Mouse (Mus musculus) limb, embryonic 14.5 days (tissue): Measurements from ENCODE around the gene Chd9. TPM values are rescaled to one million over a fixed set of nuclear protein-coding genes. Genes with fewer than 3 reads are reported as not detected.

Experiments
- ATAC-seq: fragments of 200-750 bp; cut with Nextera tagmentation; 2 replicates; pipeline ENCODE4 v1.8.0; 2017; ENCODE audit warnings: low read depth, moderate number of reproducible peaks, moderate TSS enrichment; ENCODE audit not compliant: low FRiP score
- DNase-seq: peaks from one replicate; pipeline ENCODE4 v3.0.0-alpha.2; 2015; ENCODE audit warnings: low spot score
- H3K27ac ChIP-seq: fragments of 300-500 bp; sonication (generic); replicated peaks from 2 replicates; pipeline ENCODE4 v1.5.1; 2014; ENCODE audit warnings: low read depth, mild to moderate bottlenecking, low read length, moderate library complexity, mixed read lengths
- H3K27me3 ChIP-seq: fragments of 300-500 bp; sonication (generic); 2 replicates; pipeline ENCODE4 v1.6.1; 2014; ENCODE audit warnings: low read length, mixed read lengths; ENCODE audit not compliant: control insufficient read depth, insufficient read depth
- H3K36me3 ChIP-seq: fragments of 300-500 bp; sonication (generic); 2 replicates; pipeline ENCODE4 v1.6.1; 2014; ENCODE audit warnings: mild to moderate bottlenecking, low read length, moderate library complexity, mixed read lengths; ENCODE audit not compliant: control insufficient read depth, insufficient read depth
- H3K4me1 ChIP-seq: fragments of 300-500 bp; sonication (generic); 2 replicates; pipeline ENCODE4 v1.6.1; 2014; ENCODE audit warnings: antibody characterized with exemption, low read length, mixed read lengths; ENCODE audit not compliant: control insufficient read depth, insufficient read depth
- H3K4me2 ChIP-seq: fragments of 300-500 bp; sonication (generic); replicated peaks from 2 replicates; pipeline ENCODE4 v1.6.1; 2014; ENCODE audit warnings: low read depth, mild to moderate bottlenecking, low read length, moderate library complexity; ENCODE audit not compliant: severe bottlenecking
- H3K4me3 ChIP-seq: fragments of 300-500 bp; sonication (generic); replicated peaks from 2 replicates; pipeline ENCODE4 v1.5.1; 2014; ENCODE audit warnings: low read length
- H3K9ac ChIP-seq: fragments of 300-500 bp; sonication (generic); 2 replicates; pipeline ENCODE4 v1.6.1; 2014; ENCODE audit warnings: mild to moderate bottlenecking, low read depth, low read length, moderate library complexity; ENCODE audit not compliant: severe bottlenecking
- H3K9me3 ChIP-seq: fragments of 300-500 bp; sonication (generic); 2 replicates; pipeline ENCODE4 v1.6.1; 2016; ENCODE audit warnings: low read length; ENCODE audit not compliant: control insufficient read depth
- POLR2A ChIP-seq: fragments of 200-500 bp; IDR thresholded peaks from 2 replicates; pipeline ENCODE4 v1.8.0; 2012; ENCODE audit warnings: inconsistent platforms, mild to moderate bottlenecking, moderate library complexity, borderline replicate concordance; ENCODE audit not compliant: insufficient read depth, insufficient read length; ENCODE audit errors: extremely low read depth
- WGBS: fragments of 180-500 bp; shearing (Covaris S2); extraction: QIAGEN DNeasy Blood & Tissue Kit; methylation state at CpG from one replicate; pipeline ENCODE4 v1.1.7; 2014; 5-methylcytosine and 5-hydroxymethylcytosine counted together
- polyA plus RNA-seq, 2 experiments: library from polyadenylated mRNA; depleted of rRNA in 1 of 2; stranded (reverse) in 1 of 2; unstranded in 1 of 2; fragments of >200 nt; fragmentation: Nextera tagmentation in 1 of 2; extraction: Ambion mirVana in 1 of 2; gene quantifications; 2 replicates each; pipeline versions ENCODE4 v1.2.1 to v1.2.3; 2012 to 2014

The Chd9 gene
- polyA plus RNA-seq, 2 experiments, result 97.2 to 143 TPM

- no peak overlapping the region for H3K4me2 ChIP-seq
- no peak overlapping the region for H3K27ac ChIP-seq
- H3K9me3 ChIP-seq, result no peaks in the 10 kb centered on the region
- H3K9ac ChIP-seq, result no peak overlapping the region
- no peak overlapping the region for H3K4me3 ChIP-seq
- peaks cover 14% of the 10 kb centered on the region; the same call in 1 of the 2 replicates for H3K36me3 ChIP-seq
- TF ChIP-seq POLR2A, result no peak
- H3K27me3 ChIP-seq, result no peaks in the 10 kb centered on the region
- H3K4me1 ChIP-seq, result peaks cover 22% of the 10 kb centered on the region
- 50% methylated on average over 8 of the region's 8 CpGs for WGBS
- DNase-seq, result no peak
- no peak for ATAC-seq
Measured at GRCm38 (mm10) chr8:90851544-90851943, 23.4 kb downstream of the Chd9 start.

GRCm38 (mm10) chr8:90853971-90854670 is 26.0 kb downstream of the Chd9 start:
- Histone ChIP-seq H3K27ac (peak overlapping the region; percentile 80), H3K27me3 (no peaks in the 10 kb centered on the region), H3K9me3 (no peaks in the 10 kb centered on the region), H3K36me3 (peaks cover 14% of the 10 kb centered on the region; the same call in 1 of the 2 replicates), H3K4me1 (peaks cover 24% of the 10 kb centered on the region), H3K4me3 (no peak overlapping the region), H3K4me2 (peak overlapping the region; percentile 26; the same call in 1 of the 2 replicates), H3K9ac (peak overlapping the region; percentile 36; the same call in 1 of the 2 replicates)
- ATAC-seq (no peak), DNase-seq (no peak)
- WGBS, result 68% methylated on average over 9 of the region's 9 CpGs
- no peak for TF ChIP-seq POLR2A

GRCm38 (mm10) chr8:90854671-90855161 is 26.6 kb downstream of the Chd9 start:
- H3K36me3 ChIP-seq, result peaks cover 14% of the 10 kb centered on the region; the same call in 1 of the 2 replicates
- DNase-seq (peak; percentile 68), ATAC-seq (peak; percentile 85)
- peak overlapping the region; percentile 80 for H3K27ac ChIP-seq
- H3K9me3 ChIP-seq, result no peaks in the 10 kb centered on the region
- no peak for TF ChIP-seq POLR2A
- H3K4me3 ChIP-seq, result no peak overlapping the region
- WGBS, result 21% methylated on average over 10 of the region's 10 CpGs
- peaks cover 28% of the 10 kb centered on the region for H3K4me1 ChIP-seq
- H3K27me3 ChIP-seq, result no peaks in the 10 kb centered on the region
- peak overlapping the region; percentile 36; the same call in 1 of the 2 replicates for H3K9ac ChIP-seq
- peak overlapping the region; percentile 26 for H3K4me2 ChIP-seq

GRCm38 (mm10) chr8:90856171-90856570 is 28.0 kb downstream of the Chd9 start:
- no peak overlapping the region for H3K4me2 ChIP-seq
- 87% methylated on average over 3 of the region's 3 CpGs for WGBS
- no peak overlapping the region for H3K9ac ChIP-seq
- no peak for TF ChIP-seq POLR2A
- peaks cover 31% of the 10 kb centered on the region for H3K4me1 ChIP-seq
- no peak overlapping the region for H3K4me3 ChIP-seq
- no peaks in the 10 kb centered on the region for H3K9me3 ChIP-seq
- DNase-seq (no peak), ATAC-seq (no peak)
- no peak overlapping the region for H3K27ac ChIP-seq
- H3K27me3 ChIP-seq, result no peaks in the 10 kb centered on the region
- 0 out of 2 replicates have a peak, but pooled peaks cover 7% of the 10 kb centered on the region for H3K36me3 ChIP-seq

GRCm38 (mm10) chr8:90856952-90857351 is 28.8 kb downstream of the Chd9 start:
- TF ChIP-seq POLR2A, result no peak
- H3K4me2 ChIP-seq, result no peak overlapping the region
- WGBS, result 41% methylated on average over 1 of the region's 1 CpGs
- no peaks in the 10 kb centered on the region for H3K27me3 ChIP-seq
- no peak for ATAC-seq
- DNase-seq, result no peak
- H3K4me1 ChIP-seq, result peaks cover 37% of the 10 kb centered on the region
- no peak overlapping the region for H3K4me3 ChIP-seq
- no peaks in the 10 kb centered on the region for H3K9me3 ChIP-seq
- no peak overlapping the region for H3K9ac ChIP-seq
- 0 out of 2 replicates have a peak, but pooled peaks cover 2% of the 10 kb centered on the region for H3K36me3 ChIP-seq
- H3K27ac ChIP-seq, result no peak overlapping the region
